Mouse (Mus musculus) brain, embryonic 18.5 days (tissue): ENCODE measurements around the gene Hhatl.

Experiments
- DNase-seq: peaks from one replicate; pipeline ENCODE4 v3.0.0-alpha.2; 2012; ENCODE audit warnings: low read depth, low spot score

The Hhatl gene

GRCm38 (mm10) chr9:121759091-121760081, 32.9 kb downstream of the Hhatl start, which contains the start of gene Zfp651:
TSS of gene Zfp651 (plus strand) at chr9:121759330.
- peak; percentile 52 for DNase-seq

- DNase-seq = no peak
These were observed 34.2 kb downstream of the Hhatl start for GRCm38 (mm10) chr9:121757835-121758814.

GRCm38 (mm10) chr9:121757432-121757831, 34.9 kb downstream of the Hhatl start:
- no peak for DNase-seq

GRCm38 (mm10) chr9:121756785-121757184, 35.5 kb downstream of the Hhatl start:
- DNase-seq = no peak

DNA sequence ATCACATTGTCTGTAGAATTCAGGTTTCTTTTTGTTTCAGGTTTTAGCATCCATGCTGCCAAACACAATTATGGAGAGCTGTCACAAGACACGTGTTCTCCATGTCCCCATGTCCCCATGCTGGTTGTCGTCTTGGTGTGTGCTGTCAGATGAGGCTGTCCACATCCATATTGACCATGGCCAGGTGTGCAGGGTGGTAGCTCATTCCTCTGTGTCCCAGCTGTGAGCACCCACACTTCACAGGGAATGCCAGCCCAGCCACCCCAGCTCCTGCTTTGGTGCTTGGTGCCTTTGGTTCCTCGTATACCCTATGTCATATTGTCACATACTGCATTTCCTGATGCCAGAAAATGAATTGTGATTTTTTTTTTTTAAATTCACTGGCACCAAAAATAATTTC, 37.7 kb downstream of the Hhatl start:
- no peak for DNase-seq

DNA sequence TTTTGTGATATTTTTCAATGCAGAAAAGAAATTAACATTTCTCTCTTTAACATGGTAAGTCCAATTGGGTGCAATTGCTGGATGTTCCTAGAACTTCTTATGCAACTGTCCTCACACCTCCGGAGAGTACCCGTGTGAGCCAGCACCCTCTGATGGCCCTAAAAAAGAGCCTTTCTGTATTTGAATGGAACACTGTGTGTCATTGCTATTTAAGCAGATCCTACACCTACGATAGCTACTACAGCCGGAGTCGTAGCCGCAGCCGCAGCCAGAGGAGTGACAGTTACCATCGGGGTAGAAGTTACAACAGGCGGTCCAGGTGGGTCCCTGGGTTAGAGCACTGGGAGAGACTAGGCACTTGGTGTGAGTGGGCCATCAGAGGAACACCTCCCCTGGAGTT, 39.5 kb downstream of the Hhatl start:
- DNase-seq = no peak

GRCm38 (mm10) chr9:121744051-121744450, 48.3 kb downstream of the Hhatl start:
- no peak for DNase-seq

GRCm38 (mm10) chr9:121741168-121741567, 51.1 kb downstream of the Hhatl start:
- DNase-seq = no peak

DNA sequence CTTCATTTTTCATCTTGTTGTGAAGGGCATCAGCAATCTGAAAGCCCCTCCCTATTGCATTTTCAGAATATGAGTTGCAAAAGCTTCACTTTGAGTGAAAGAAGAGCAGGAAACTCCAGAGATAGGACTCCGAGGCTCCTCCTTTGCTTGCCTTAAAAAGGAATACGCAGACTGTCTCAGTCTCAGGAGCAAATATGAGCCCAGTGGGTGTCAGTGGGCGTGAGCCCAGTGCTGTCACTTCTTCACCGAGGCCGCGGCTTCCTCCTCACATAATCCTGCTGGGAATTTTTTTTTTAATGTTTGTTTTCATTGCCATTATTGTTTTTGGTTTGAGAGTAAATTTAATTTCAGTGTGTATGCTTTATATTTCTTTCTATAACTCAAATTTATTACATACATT, 51.8 kb downstream of the Hhatl start:
- no peak for DNase-seq
